Mouse (Mus musculus): ENCODE measurements around the gene Ssx2ip. TPM values are rescaled to one million over a fixed set of nuclear protein-coding genes. Genes with fewer than 3 reads are reported as not detected.

Gene Ssx2ip
- total and polyA plus RNA-seq, 2 experiments: 1.7 to 6.4 TPM

DNA sequence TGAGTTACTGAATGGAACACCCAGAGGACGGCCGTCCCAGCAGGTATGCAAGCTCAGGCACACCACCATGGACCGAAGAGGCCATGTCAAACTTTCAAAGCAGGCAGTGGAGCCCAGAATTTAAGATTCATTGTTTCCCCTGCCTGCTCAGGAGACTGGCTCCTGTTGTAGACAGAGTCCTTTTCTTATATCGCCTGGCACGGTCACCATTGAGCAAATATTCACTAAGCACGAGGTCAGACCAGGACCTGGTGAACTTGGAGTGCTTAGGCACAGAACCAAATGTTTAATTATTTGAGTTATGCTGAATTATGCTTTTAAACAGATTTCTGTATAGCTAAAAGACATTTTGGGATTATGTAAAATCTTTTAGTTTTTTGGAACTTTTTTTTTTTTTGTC, 8.2 kb upstream of the Ssx2ip start:
- H3K36me3 ChIP-seq (ENCODE audit: control insufficient read depth, insufficient read depth, low read length): no peaks in the 10 kb centered on the region
- H3K9ac ChIP-seq (ENCODE audit: low read depth, low read length): no peak overlapping the region
- no peaks in the 10 kb centered on the region for H3K4me1 ChIP-seq (ENCODE audit: control insufficient read depth, insufficient read depth, low read length)
- TF ChIP-seq POLR2A (IDR thresholded peaks at IDR 0.05; ENCODE audit: extremely low read depth, insufficient read depth, low read length) (no peak), CTCF (IDR thresholded peaks at IDR 0.05; ENCODE audit: low read depth, low read length) (no peak)
- H3K79me2 ChIP-seq (ENCODE audit: control insufficient read depth, insufficient read depth, low read length): no peaks in the 10 kb centered on the region
- no peak overlapping the region for H3K4me3 ChIP-seq (ENCODE audit: insufficient read depth, low read depth, low read length)
- no peaks in the 10 kb centered on the region for H3K27me3 ChIP-seq (ENCODE audit: control insufficient read depth, insufficient read depth, low read length)
- WGBS: 59% methylated on average over 6 of the region's 6 CpGs
- H3K27ac ChIP-seq (replicated peaks; ENCODE audit: insufficient read depth, low read depth, low read length): no peak overlapping the region
- peak; percentile 36 for DNase-seq (ENCODE audit: extremely low read depth, low read depth, low spot score)

DNA sequence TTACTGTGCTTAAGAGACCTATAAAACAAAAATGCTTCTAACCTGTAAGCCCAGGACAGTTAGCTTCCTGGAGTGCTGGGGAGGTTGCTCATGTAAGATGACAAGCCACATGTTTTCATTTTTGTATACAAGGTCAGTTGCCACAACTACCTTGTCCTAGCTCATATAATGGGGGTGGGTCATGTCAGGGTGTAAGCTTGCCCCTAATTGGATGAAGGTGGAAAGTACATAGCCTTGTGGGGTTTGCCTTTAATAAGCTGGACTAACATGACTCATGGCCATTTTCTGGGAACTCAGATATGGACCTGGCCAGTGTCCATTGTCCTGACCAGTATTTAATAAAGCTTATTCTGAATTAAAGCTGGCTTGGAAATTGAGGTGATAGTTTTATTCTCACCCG, 7.5 kb upstream of the Ssx2ip start:
- Histone ChIP-seq H3K27ac (replicated peaks; ENCODE audit: insufficient read depth, low read depth, low read length) (no peak overlapping the region), H3K9ac (ENCODE audit: low read depth, low read length) (no peak overlapping the region), H3K27me3 (ENCODE audit: control insufficient read depth, insufficient read depth, low read length) (no peaks in the 10 kb centered on the region), H3K4me3 (ENCODE audit: insufficient read depth, low read depth, low read length) (no peak overlapping the region), H3K36me3 (ENCODE audit: control insufficient read depth, insufficient read depth, low read length) (no peaks in the 10 kb centered on the region), H3K79me2 (ENCODE audit: control insufficient read depth, insufficient read depth, low read length) (no peaks in the 10 kb centered on the region), H3K4me1 (ENCODE audit: control insufficient read depth, insufficient read depth, low read length) (no peaks in the 10 kb centered on the region)
- 89% methylated on average over 1 of the region's 1 CpGs for WGBS
- TF ChIP-seq CTCF (IDR thresholded peaks at IDR 0.05; ENCODE audit: low read depth, low read length): no peak
- no peak for TF ChIP-seq POLR2A (IDR thresholded peaks at IDR 0.05; ENCODE audit: extremely low read depth, insufficient read depth, low read length)
- no peak for DNase-seq (ENCODE audit: extremely low read depth, low read depth, low spot score)

DNA sequence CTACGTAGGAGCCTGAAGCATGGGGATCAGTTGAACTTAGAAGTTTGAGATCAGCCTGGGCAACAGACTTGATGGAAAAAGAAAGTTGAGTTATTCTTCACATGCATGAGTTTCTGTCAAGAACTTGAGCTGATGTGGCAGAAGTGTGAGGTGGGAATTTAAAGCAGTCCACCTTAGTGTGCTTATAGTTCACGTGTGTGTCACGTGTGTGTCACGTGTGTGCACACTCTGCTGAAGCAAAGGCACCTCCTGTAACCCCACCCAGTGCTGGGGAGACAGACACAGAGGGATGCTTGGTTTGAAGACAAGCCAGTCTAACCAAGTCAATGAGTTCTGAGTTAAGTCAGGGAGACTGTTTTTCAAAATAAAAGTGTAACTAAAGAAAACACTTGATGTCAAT, 6.6 kb upstream of the Ssx2ip start:
- H3K36me3 ChIP-seq (ENCODE audit: control insufficient read depth, insufficient read depth, low read length): no peaks in the 10 kb centered on the region
- no peak overlapping the region for H3K27ac ChIP-seq (replicated peaks; ENCODE audit: insufficient read depth, low read depth, low read length)
- DNase-seq (ENCODE audit: extremely low read depth, low read depth, low spot score): no peak
- TF ChIP-seq POLR2A (IDR thresholded peaks at IDR 0.05; ENCODE audit: extremely low read depth, insufficient read depth, low read length) (no peak), CTCF (IDR thresholded peaks at IDR 0.05; ENCODE audit: low read depth, low read length) (no peak)
- no peaks in the 10 kb centered on the region for H3K27me3 ChIP-seq (ENCODE audit: control insufficient read depth, insufficient read depth, low read length)
- no peak overlapping the region for H3K9ac ChIP-seq (ENCODE audit: low read depth, low read length)
- no peak overlapping the region for H3K4me3 ChIP-seq (ENCODE audit: insufficient read depth, low read depth, low read length)
- 89% methylated on average over 4 of the region's 4 CpGs for WGBS
- no peaks in the 10 kb centered on the region for H3K79me2 ChIP-seq (ENCODE audit: control insufficient read depth, insufficient read depth, low read length)
- no peaks in the 10 kb centered on the region for H3K4me1 ChIP-seq (ENCODE audit: control insufficient read depth, insufficient read depth, low read length)

DNA sequence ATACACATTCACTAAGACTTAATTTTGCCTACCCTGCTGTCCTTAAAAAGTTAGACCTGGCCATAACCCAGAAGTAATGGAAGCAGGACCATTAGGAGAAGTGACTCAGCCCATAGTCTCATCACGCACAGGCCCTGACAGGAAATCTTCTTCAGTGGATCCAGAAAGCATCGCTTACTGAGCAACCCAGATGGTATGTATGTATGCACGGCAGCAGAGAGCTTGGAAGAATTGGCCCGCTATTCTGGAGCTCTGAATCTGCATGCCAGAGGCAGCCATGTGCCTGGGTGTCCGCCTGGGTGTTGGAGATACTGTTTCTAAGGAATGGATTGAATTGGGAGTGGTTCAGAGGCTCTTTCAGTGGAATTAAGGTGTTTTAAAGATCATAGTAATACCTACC, 5.2 kb upstream of the Ssx2ip start:
- DNase-seq (ENCODE audit: extremely low read depth, low read depth, low spot score): no peak
- Histone ChIP-seq H3K27me3 (ENCODE audit: control insufficient read depth, insufficient read depth, low read length) (no peaks in the 10 kb centered on the region), H3K4me3 (ENCODE audit: insufficient read depth, low read depth, low read length) (no peak overlapping the region), H3K79me2 (ENCODE audit: control insufficient read depth, insufficient read depth, low read length) (no peaks in the 10 kb centered on the region), H3K4me1 (ENCODE audit: control insufficient read depth, insufficient read depth, low read length) (no peaks in the 10 kb centered on the region), H3K27ac (replicated peaks; ENCODE audit: insufficient read depth, low read depth, low read length) (no peak overlapping the region), H3K9ac (ENCODE audit: low read depth, low read length) (no peak overlapping the region), H3K36me3 (ENCODE audit: control insufficient read depth, insufficient read depth, low read length) (no peaks in the 10 kb centered on the region)
- no peak for TF ChIP-seq POLR2A (IDR thresholded peaks at IDR 0.05; ENCODE audit: extremely low read depth, insufficient read depth, low read length)
- TF ChIP-seq CTCF (IDR thresholded peaks at IDR 0.05; ENCODE audit: low read depth, low read length): no peak
- WGBS: 91% methylated on average over 5 of the region's 5 CpGs

DNA sequence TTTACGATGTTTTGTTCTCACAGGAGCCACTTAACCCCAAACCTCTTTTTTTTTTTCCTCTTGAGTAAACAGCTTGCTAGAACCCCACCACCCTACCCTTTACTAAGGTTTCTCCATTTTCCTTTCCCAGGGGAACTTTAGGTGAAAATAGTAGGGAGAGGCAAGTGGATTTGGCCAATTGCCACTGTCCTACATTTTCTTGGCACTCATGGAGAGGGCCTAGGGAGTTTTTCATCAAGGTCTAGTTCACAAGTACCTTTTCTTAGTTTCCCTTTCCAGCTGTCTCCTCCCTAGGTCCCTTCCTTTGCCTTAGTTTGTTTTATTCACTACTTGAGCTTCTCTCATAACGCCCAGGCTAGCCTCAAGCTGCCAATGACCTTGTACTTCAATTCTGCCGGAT, 672 bp upstream of the Ssx2ip start:
- H3K27ac ChIP-seq (replicated peaks; ENCODE audit: insufficient read depth, low read depth, low read length): peak overlapping the region; percentile 62
- 34% methylated on average over 3 of the region's 3 CpGs for WGBS
- TF ChIP-seq POLR2A (IDR thresholded peaks at IDR 0.05; ENCODE audit: extremely low read depth, insufficient read depth, low read length) (no peak), CTCF (IDR thresholded peaks at IDR 0.05; ENCODE audit: low read depth, low read length) (no peak)

DNA sequence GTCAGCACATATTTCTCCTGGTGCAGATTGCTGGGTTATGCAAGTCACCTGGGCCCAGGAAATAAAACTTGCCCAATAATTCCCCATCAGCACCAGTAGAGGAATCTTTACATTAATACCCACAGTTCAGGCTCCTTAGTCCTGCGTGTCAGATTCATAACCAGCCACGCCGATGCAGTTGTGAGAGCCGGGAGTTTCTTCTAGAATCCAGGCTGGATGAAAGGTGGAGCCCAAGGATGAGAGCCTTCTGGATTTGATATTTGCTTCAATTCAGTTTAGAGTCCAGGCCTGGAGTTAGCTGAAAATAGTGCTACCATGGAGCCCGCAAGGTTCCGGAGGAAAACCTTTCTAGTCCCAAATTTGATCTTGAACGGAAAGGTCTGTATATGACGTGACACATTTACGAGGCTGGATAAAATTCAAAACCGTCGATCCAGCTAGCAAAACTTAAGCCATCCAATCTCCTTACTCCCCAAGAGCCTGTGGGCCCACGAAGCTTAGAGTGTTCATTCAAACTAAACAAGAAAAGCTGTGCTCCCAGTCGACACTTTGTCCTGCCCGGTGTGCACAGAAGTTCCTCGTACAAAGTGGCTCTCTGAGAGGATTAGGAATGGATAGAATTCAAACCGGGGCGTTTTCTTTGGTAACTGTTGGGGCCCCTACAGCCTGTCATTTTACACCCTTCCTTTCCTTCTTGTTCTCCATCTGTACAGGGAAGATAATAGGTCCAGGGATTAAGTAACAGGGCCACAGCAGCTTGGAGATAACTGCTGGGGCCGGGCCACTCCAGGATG, 968 bp downstream of the Ssx2ip start:
- no peak overlapping the region for H3K27ac ChIP-seq (replicated peaks; ENCODE audit: insufficient read depth, low read depth, low read length)
- peak overlapping the region; percentile 95; the same call in 1 of the 2 replicates for H3K9ac ChIP-seq (ENCODE audit: low read depth, low read length)
- no peak for DNase-seq (ENCODE audit: extremely low read depth, low read depth, low spot score)
- TF ChIP-seq POLR2A (IDR thresholded peaks at IDR 0.05; ENCODE audit: extremely low read depth, insufficient read depth, low read length) (no peak), CTCF (IDR thresholded peaks at IDR 0.05; ENCODE audit: low read depth, low read length) (no peak)
- no peaks in the 10 kb centered on the region for H3K36me3 ChIP-seq (ENCODE audit: control insufficient read depth, insufficient read depth, low read length)
- H3K4me1 ChIP-seq (ENCODE audit: control insufficient read depth, insufficient read depth, low read length): no peaks in the 10 kb centered on the region
- no peaks in the 10 kb centered on the region for H3K27me3 ChIP-seq (ENCODE audit: control insufficient read depth, insufficient read depth, low read length)
- H3K79me2 ChIP-seq (ENCODE audit: control insufficient read depth, insufficient read depth, low read length): peaks cover 22% of the 10 kb centered on the region
- 61% methylated on average over 18 of the region's 18 CpGs for WGBS
- peak overlapping the region; percentile 97 for H3K4me3 ChIP-seq (ENCODE audit: insufficient read depth, low read depth, low read length)

More for the DNA sequence above, 672 bp upstream of the Ssx2ip start:
- no peaks in the 10 kb centered on the region for H3K27me3 ChIP-seq (ENCODE audit: control insufficient read depth, insufficient read depth, low read length)
- peak overlapping the region; percentile 83 for H3K9ac ChIP-seq (ENCODE audit: low read depth, low read length)
- peaks cover 14% of the 10 kb centered on the region for H3K79me2 ChIP-seq (ENCODE audit: control insufficient read depth, insufficient read depth, low read length)
- DNase-seq (ENCODE audit: extremely low read depth, low read depth, low spot score): no peak
- H3K36me3 ChIP-seq (ENCODE audit: control insufficient read depth, insufficient read depth, low read length): no peaks in the 10 kb centered on the region
- H3K4me3 ChIP-seq (ENCODE audit: insufficient read depth, low read depth, low read length): peak overlapping the region; percentile 97
- no peaks in the 10 kb centered on the region for H3K4me1 ChIP-seq (ENCODE audit: control insufficient read depth, insufficient read depth, low read length)
